Mouse (Mus musculus): ENCODE data around the gene St3gal3. TPM values are rescaled to one million over a fixed set of nuclear protein-coding genes. Genes with fewer than 3 reads are reported as not detected.
A peak's percentile ranks its signal among the peaks of the same experiment; 100 is the strongest.

The St3gal3 gene
- polyA plus RNA-seq, 1 experiment from 2014 or later: 5.9 TPM

- no peaks in the 10 kb centered on the region; the same call in 1 of the 2 replicates for H3K36me3 ChIP-seq (replicated peaks)
- 92% methylated on average over 4 of the region's 4 CpGs for WGBS
- H3K4me1 ChIP-seq: peaks cover 29% of the 10 kb centered on the region
- peaks cover 5% of the 10 kb centered on the region; the same call in 1 of the 2 replicates for H3K27me3 ChIP-seq (ENCODE audit: poor library complexity, severe bottlenecking)
- no peak for DNase-seq (ENCODE audit: extremely low spot score, low spot score)
- H3K27ac ChIP-seq: no peak overlapping the region
- no peaks in the 10 kb centered on the region for H3K9me3 ChIP-seq
- no peak overlapping the region for H3K4me3 ChIP-seq
These were observed 216.9 kb downstream of the St3gal3 start for GRCm38 (mm10) chr4:117917847-117918246.

GRCm38 (mm10) chr4:117917402-117917801 is 217.3 kb downstream of the St3gal3 start:
- DNase-seq (ENCODE audit: extremely low spot score, low spot score): no peak
- Histone ChIP-seq H3K36me3 (replicated peaks) (peaks cover 3% of the 10 kb centered on the region), H3K4me3 (no peak overlapping the region), H3K27ac (no peak overlapping the region), H3K4me1 (peaks cover 33% of the 10 kb centered on the region), H3K27me3 (ENCODE audit: poor library complexity, severe bottlenecking) (0 out of 2 replicates have a peak, but pooled peaks cover under 1% of the 10 kb centered on the region), H3K9me3 (no peaks in the 10 kb centered on the region)
- WGBS: 84% methylated on average over 4 of the region's 4 CpGs

DNA sequence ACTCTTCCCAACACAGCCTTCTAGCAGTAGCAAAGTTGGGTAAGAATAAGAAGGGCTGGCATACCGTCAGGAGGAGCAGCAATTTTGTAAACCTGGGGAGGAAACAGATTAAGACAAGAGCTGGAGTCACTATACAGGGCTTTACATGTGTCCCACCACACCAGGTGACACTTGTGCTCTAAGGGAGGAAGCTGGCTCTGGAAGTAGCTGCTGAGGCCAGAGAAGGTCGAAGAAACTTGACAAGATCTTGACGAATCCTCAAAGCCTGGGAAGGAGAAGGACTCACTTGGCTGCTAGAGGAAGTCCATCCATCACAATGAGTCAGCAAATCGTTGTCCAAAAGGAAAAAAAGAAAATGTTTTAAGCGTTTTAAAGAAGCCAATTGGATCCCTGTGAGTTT is 218.3 kb downstream of the St3gal3 start:
- peaks cover 44% of the 10 kb centered on the region for H3K4me1 ChIP-seq
- DNase-seq (ENCODE audit: extremely low spot score, low spot score): no peak
- H3K36me3 ChIP-seq (replicated peaks): peaks cover 13% of the 10 kb centered on the region
- no peaks in the 10 kb centered on the region for H3K27me3 ChIP-seq (ENCODE audit: poor library complexity, severe bottlenecking)
- no peaks in the 10 kb centered on the region for H3K9me3 ChIP-seq
- no peak overlapping the region for H3K27ac ChIP-seq
- 90% methylated on average over 5 of the region's 5 CpGs for WGBS
- peak overlapping the region; percentile 63; the same call in 1 of the 2 replicates for H3K4me3 ChIP-seq

DNA sequence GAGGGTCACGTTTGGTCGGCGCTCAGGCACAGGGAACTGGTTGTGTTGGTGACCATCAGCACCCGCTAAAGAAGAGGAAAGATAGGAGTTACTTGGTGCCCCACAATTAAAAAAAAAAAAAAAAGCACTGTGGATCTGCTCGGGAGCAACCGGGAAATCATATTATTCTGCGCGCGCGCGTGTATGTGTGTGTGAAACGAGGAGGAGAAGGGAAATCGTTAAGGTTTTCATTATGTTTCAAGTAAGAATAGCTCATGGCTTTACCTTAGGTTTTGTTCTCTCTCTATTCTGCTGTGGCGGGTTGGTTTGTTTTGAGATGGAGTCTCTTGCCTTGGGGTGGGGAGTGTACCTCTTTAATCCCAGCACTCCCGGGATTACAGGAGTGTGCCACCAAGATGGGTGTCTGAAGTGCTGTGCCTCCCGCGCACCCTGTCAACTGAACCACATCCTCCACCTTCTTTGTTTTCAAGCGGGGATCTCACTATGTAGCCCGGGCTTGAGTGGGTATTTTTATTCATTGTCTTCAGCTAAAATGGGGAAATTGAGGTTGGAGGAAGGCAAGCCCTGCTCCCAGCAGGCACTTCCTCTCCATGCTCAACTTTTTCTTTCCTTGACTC is 219.1 kb downstream of the St3gal3 start:
- H3K4me1 ChIP-seq: peaks cover 44% of the 10 kb centered on the region
- H3K27me3 ChIP-seq (ENCODE audit: poor library complexity, severe bottlenecking): no peaks in the 10 kb centered on the region
- peaks cover 21% of the 10 kb centered on the region for H3K36me3 ChIP-seq (replicated peaks)
- peak overlapping the region; percentile 99 for H3K27ac ChIP-seq
- no peak for DNase-seq (ENCODE audit: extremely low spot score, low spot score)
- no peaks in the 10 kb centered on the region for H3K9me3 ChIP-seq
- 10% methylated on average over 19 of the region's 19 CpGs for WGBS
- H3K4me3 ChIP-seq: peak overlapping the region; percentile 63

DNA sequence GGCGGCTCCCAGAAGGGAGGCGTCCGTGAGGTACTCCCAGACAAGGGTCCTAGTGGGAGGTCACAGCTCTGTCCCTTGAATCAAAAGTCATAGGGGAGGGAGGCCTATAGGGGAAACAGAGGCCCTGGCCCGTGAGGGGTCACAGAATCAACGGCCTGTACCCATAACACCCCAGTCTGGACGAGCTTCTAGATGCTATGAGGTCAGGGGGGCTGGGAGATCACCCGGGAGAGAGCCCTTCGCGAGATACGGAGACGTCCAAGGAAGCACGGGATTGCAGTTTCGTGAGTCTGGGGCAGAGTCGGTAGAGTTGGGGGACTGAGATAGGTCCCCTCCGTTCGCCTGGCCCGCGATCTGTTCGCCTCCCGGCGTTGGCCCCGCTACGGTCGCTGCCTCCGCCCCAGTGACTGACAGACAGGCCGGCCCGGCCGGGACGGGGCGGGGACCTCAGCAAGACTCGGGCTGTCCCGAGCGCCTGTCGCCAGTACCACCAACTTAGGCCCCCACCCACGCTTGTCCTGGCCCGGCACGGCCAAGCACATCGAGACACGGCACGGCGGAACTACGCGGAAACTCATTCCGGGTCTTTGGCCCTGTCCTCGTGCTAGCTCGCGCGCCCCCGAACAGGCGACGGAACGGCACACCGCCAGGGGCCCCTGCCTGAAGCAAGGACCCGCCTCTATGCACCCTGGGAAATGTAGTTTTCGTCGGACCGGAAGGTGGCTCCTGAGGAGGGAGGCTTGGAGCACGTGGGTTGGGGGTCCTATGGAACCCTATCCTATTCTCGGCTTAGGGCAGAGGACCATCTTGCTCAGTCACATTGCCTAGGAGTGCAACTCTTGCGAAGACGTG is 219.9 kb downstream of the St3gal3 start, which contains the start of gene Ipo13:
Gene Ipo13, minus strand, starts transcription at position 409 of the 852 bp plus-strand sequence.
- no peaks in the 10 kb centered on the region for H3K27me3 ChIP-seq (ENCODE audit: poor library complexity, severe bottlenecking)
- no peaks in the 10 kb centered on the region for H3K9me3 ChIP-seq
- WGBS: under 1% methylated on average over 61 of the region's 61 CpGs
- DNase-seq (ENCODE audit: extremely low spot score, low spot score): peak; percentile 93
- peaks cover 29% of the 10 kb centered on the region for H3K36me3 ChIP-seq (replicated peaks)
- peaks cover 47% of the 10 kb centered on the region for H3K4me1 ChIP-seq
- peak within 1 kb of the TSS; percentile 63 for H3K4me3 ChIP-seq
- H3K27ac ChIP-seq: peak within 1 kb of the TSS; percentile 99

- Histone ChIP-seq H3K9me3 (no peaks in the 10 kb centered on the region), H3K36me3 (replicated peaks) (peaks cover 37% of the 10 kb centered on the region), H3K4me1 (peaks cover 55% of the 10 kb centered on the region), H3K27ac (peak overlapping the region; percentile 99), H3K4me3 (peak overlapping the region; percentile 63), H3K27me3 (ENCODE audit: poor library complexity, severe bottlenecking) (no peaks in the 10 kb centered on the region)
- no peak for DNase-seq (ENCODE audit: extremely low spot score, low spot score)
- 19% methylated on average over 8 of the region's 8 CpGs for WGBS
These were observed 220.7 kb downstream of the St3gal3 start for GRCm38 (mm10) chr4:117914031-117914430.

DNA sequence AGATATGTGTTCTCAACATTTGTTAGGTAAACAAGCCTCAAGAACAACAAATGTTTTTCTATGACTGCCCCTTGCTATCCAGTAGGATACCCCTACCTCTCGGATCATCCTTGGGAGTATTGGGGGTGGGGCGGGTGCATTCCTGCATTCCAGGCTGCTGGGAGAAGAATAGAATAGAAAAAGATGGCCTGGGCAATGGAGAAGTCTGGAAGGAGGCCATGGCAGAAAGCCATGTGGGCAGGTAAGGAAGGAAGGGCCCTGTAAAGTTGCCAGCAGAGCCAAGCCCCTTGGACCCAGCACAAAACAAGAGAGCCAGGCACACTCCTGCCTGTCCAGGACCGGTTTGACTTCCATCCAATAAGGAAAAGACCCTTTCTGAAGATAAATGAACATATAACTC is 221.3 kb downstream of the St3gal3 start:
- Histone ChIP-seq H3K27ac (no peak overlapping the region), H3K4me1 (peaks cover 61% of the 10 kb centered on the region), H3K27me3 (ENCODE audit: poor library complexity, severe bottlenecking) (no peaks in the 10 kb centered on the region), H3K36me3 (replicated peaks) (peaks cover 41% of the 10 kb centered on the region), H3K9me3 (no peaks in the 10 kb centered on the region), H3K4me3 (peak overlapping the region; percentile 63)
- 38% methylated on average over 3 of the region's 3 CpGs for WGBS
- DNase-seq (ENCODE audit: extremely low spot score, low spot score): no peak

DNA sequence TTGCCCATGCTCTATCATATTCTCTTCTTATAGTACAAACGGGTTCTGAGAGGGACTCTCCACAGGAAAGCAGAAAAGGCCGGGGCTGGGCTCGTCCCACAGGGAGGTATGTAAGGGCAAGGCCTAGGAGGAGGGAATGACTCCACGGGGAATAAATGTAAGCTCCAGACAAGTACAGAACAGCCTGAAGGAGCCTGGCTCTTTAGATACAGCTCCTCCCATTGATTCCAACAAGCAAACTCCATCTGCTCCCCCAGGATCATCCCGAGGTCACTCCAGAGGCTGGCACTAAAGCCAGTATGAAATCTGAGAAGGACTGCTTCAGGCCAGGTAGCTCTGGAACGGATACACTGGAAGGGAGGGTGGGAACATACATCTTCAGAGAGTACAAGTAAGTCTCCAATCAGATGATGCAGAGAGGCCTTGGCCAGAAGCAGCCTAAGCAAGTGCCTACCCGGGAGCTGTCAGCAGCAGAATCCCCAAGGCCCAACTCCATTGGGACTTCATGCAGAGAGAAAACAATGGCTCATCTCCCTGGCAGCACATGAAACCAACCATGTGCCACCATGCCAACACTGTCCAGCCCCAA is 221.9 kb downstream of the St3gal3 start:
- no peaks in the 10 kb centered on the region for H3K9me3 ChIP-seq
- H3K4me1 ChIP-seq: peaks cover 68% of the 10 kb centered on the region
- H3K27me3 ChIP-seq (ENCODE audit: poor library complexity, severe bottlenecking): no peaks in the 10 kb centered on the region
- WGBS: 81% methylated on average over 7 of the region's 7 CpGs
- no peak overlapping the region for H3K27ac ChIP-seq
- H3K36me3 ChIP-seq (replicated peaks): peaks cover 48% of the 10 kb centered on the region
- peak overlapping the region; percentile 63 for H3K4me3 ChIP-seq
- DNase-seq (ENCODE audit: extremely low spot score, low spot score): no peak

DNA sequence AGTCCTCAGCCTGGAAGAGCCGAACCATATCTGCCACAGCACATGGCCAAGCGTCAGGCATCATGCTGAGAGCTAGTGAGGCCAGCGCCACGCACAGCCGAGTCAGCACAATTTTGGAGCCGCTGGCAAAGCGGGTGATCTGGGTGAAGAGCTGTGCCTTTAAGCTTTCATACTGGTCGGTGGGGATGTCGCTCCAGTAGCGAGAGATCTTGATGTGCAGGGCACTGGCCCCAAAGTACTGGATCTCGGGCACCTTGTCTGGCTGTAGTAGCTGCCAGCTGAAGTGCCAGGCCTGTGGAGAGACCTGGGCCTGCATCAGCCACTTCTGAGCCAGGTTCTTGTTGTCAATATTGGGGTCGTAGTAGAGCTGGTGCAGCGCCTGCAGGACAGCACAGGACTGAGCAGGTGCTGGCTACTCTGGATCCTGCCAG is 222.6 kb downstream of the St3gal3 start:
- no peaks in the 10 kb centered on the region for H3K27me3 ChIP-seq (ENCODE audit: poor library complexity, severe bottlenecking)
- H3K27ac ChIP-seq: no peak overlapping the region
- peaks cover 68% of the 10 kb centered on the region for H3K4me1 ChIP-seq
- peaks cover 52% of the 10 kb centered on the region for H3K36me3 ChIP-seq (replicated peaks)
- no peaks in the 10 kb centered on the region for H3K9me3 ChIP-seq
- no peak for DNase-seq (ENCODE audit: extremely low spot score, low spot score)
- H3K4me3 ChIP-seq: no peak overlapping the region
- 94% methylated on average over 13 of the region's 13 CpGs for WGBS

DNA sequence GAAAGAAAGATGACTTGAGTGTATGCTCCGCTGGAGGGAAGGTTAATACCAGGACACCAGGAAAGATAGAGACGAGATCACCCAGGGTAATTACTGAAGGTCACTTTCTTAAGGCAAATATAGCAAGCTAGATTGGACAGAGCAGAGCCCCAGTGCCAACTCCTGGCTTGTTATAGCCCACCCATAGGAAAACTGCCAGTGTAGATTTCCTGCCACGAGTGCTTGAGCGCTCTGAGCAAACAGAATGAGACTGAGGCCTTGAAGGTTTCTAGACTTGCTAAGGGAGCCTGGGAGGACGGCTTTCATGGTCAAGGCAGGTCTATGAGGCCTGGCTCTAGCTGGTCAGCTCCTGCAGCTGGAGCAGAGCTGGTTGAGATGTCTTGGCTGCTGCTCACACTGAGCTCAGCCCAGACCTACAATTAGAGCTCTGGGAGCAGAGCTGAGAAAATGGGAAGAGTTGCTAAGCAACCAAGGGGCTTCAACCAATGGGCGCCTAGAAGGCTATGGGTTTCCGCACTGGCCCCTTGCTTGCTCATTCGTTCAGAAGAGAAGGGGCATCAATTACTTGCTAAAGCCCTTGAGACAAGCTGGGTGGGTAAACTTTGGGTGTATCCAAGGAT is 225.8 kb downstream of the St3gal3 start:
- DNase-seq (ENCODE audit: extremely low spot score, low spot score): no peak
- Histone ChIP-seq H3K36me3 (replicated peaks) (peaks cover 82% of the 10 kb centered on the region), H3K27ac (peak overlapping the region; percentile 66; the same call in 1 of the 2 replicates), H3K27me3 (ENCODE audit: poor library complexity, severe bottlenecking) (no peaks in the 10 kb centered on the region), H3K9me3 (no peaks in the 10 kb centered on the region), H3K4me3 (no peak overlapping the region; the same call in 1 of the 2 replicates), H3K4me1 (peaks cover 50% of the 10 kb centered on the region)
- 77% methylated on average over 8 of the region's 8 CpGs for WGBS

DNA sequence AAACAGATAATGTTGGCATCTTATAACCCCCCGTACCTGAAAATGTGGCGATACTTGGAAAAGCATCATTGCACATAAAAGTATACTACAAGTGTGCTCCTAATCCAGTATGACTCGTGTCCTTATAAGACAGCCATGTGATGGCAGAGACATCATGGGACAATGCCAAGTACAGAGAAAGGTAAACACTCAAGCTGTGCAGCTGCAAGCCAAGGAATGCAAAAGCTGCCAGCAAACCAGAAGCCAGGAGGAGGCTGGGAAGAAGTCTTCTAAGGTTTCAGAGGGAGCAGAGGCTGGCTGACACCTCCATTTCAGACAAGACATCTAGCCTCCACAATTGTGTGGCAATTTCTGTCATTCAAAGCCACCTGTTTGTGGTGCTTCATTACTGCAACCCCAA is 228.5 kb downstream of the St3gal3 start:
- Histone ChIP-seq H3K4me3 (no peak overlapping the region), H3K4me1 (peaks cover 24% of the 10 kb centered on the region), H3K27me3 (ENCODE audit: poor library complexity, severe bottlenecking) (no peaks in the 10 kb centered on the region), H3K27ac (no peak overlapping the region), H3K9me3 (no peaks in the 10 kb centered on the region), H3K36me3 (replicated peaks) (peaks cover 94% of the 10 kb centered on the region)
- DNase-seq (ENCODE audit: extremely low spot score, low spot score): no peak
- 96% methylated on average over 3 of the region's 3 CpGs for WGBS

DNA sequence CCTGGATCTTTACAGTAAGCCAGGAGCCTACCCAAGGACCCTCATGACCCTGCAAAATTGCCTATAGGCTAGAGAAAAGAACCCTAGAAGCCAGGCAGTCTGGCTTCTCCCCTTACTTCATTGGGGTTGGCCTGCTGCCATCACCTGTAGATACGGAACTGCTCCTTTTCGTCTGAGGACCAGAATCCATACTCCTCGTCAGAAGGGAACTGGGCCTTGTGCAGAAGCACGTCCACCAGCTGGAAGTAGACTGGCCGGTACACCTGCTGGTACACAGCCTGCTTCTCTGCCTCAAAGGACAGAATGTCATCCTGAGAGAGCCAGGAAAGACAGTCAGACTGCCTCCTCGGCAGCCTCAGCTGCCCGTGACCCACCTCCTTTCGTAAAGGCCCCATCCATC is 230.0 kb downstream of the St3gal3 start:
- no peak for DNase-seq (ENCODE audit: extremely low spot score, low spot score)
- Histone ChIP-seq H3K9me3 (no peaks in the 10 kb centered on the region), H3K27me3 (ENCODE audit: poor library complexity, severe bottlenecking) (no peaks in the 10 kb centered on the region), H3K27ac (no peak overlapping the region), H3K4me3 (no peak overlapping the region), H3K36me3 (replicated peaks) (peaks cover 94% of the 10 kb centered on the region), H3K4me1 (peaks cover 20% of the 10 kb centered on the region)
- WGBS: 94% methylated on average over 8 of the region's 8 CpGs
